Mouse (Mus musculus) liver, embryonic 12.5 days (tissue): ENCODE data around the gene Ttc30a2. TPM values are rescaled to one million over a fixed set of nuclear protein-coding genes. Genes with fewer than 3 reads are reported as not detected.
A peak's percentile ranks its signal among the peaks of the same experiment; 100 is the strongest.
"Not testable (repeated sequence)": the region's sequence is repeated elsewhere in the genome, so short reads cannot be mapped to it uniquely, and the experiment has no call there.

Experiments used
- ATAC-seq: fragments of 200-750 bp; cut with Nextera tagmentation; 2 replicates; pipeline ENCODE4 v1.8.0; 2017; ENCODE audit warnings: moderate number of reproducible peaks, mild to moderate bottlenecking, moderate library complexity
- H3K27ac ChIP-seq: fragments of 300-500 bp; sonication (generic); 2 replicates; pipeline ENCODE4 v1.5.1; 2016; ENCODE audit warnings: mild to moderate bottlenecking
- H3K27me3 ChIP-seq: fragments of 300-500 bp; sonication (generic); replicated peaks from 2 replicates; pipeline ENCODE4 v1.6.1; 2016; ENCODE audit warnings: mild to moderate bottlenecking, moderate library complexity
- H3K36me3 ChIP-seq: fragments of 300-500 bp; sonication (generic); 2 replicates; pipeline ENCODE4 v1.6.1; 2016; ENCODE audit warnings: mild to moderate bottlenecking, moderate library complexity
- H3K4me1 ChIP-seq: fragments of 300-500 bp; sonication (generic); 2 replicates; pipeline ENCODE4 v1.6.1; 2016
- H3K4me2 ChIP-seq: fragments of 300-500 bp; sonication (generic); 2 replicates; pipeline ENCODE4 v1.6.1; 2016; ENCODE audit warnings: mild to moderate bottlenecking, moderate library complexity
- H3K4me3 ChIP-seq: fragments of 300-500 bp; sonication (generic); 2 replicates; pipeline ENCODE4 v1.5.1; 2016; ENCODE audit warnings: mild to moderate bottlenecking, moderate library complexity
- H3K9ac ChIP-seq: fragments of 300-500 bp; sonication (generic); 2 replicates; pipeline ENCODE4 v1.6.1; 2016; ENCODE audit warnings: mild to moderate bottlenecking, moderate library complexity
- H3K9me3 ChIP-seq: fragments of 300-500 bp; sonication (generic); replicated peaks from 2 replicates; pipeline ENCODE4 v1.6.1; 2016; ENCODE audit warnings: mild to moderate bottlenecking, moderate library complexity
- WGBS: fragments of 180-500 bp; shearing (Covaris S2); methylation state at CpG from one replicate; pipeline ENCODE4 v1.1.7; 2016; ENCODE audit not compliant: insufficient replicate concordance; 5-methylcytosine and 5-hydroxymethylcytosine counted together
- polyA plus RNA-seq: library from polyadenylated mRNA; unstranded; fragments of >200 nt; fragmentation: Nextera tagmentation; extraction: Ambion mirVana; gene quantifications from 2 replicates; pipeline ENCODE4 v1.2.1, GENCODE M21; 2016

The Ttc30a2 gene
- polyA plus RNA-seq, 1 experiment from 2014 or later = not detected

GRCm38 (mm10) chr2:75991581-75992205 lies 13.7 kb upstream of the Ttc30a2 start:
- no peaks in the 10 kb centered on the region for H3K9me3 ChIP-seq
- H3K9ac ChIP-seq = no peak overlapping the region
- H3K27me3 ChIP-seq = 0 out of 2 replicates have a peak, but pooled peaks cover 3% of the 10 kb centered on the region
- no peak for ATAC-seq
- H3K4me1 ChIP-seq = no peaks in the 10 kb centered on the region; the same call in 1 of the 2 replicates
- no peak overlapping the region for H3K4me3 ChIP-seq
- 59% methylated on average over 6 of the region's 6 CpGs for WGBS
- no peaks in the 10 kb centered on the region for H3K36me3 ChIP-seq
- no peak overlapping the region for H3K27ac ChIP-seq
- H3K4me2 ChIP-seq = no peak overlapping the region

GRCm38 (mm10) chr2:75990885-75991539 lies 13.0 kb upstream of the Ttc30a2 start:
- no peaks in the 10 kb centered on the region; the same call in 1 of the 2 replicates for H3K4me1 ChIP-seq
- no peaks in the 10 kb centered on the region for H3K36me3 ChIP-seq
- H3K27me3 ChIP-seq = 0 out of 2 replicates have a peak, but pooled peaks cover 3% of the 10 kb centered on the region
- H3K4me3 ChIP-seq = no peak overlapping the region
- 0 out of 2 replicates have a peak, but pooled peaks have one; percentile 42 for ATAC-seq
- 26% methylated on average over 13 of the region's 13 CpGs for WGBS
- H3K27ac ChIP-seq = no peak overlapping the region
- no peaks in the 10 kb centered on the region for H3K9me3 ChIP-seq
- H3K4me2 ChIP-seq = peak overlapping the region; percentile 38
- H3K9ac ChIP-seq = no peak overlapping the region

GRCm38 (mm10) chr2:75989694-75990093 lies 11.7 kb upstream of the Ttc30a2 start:
- no peak overlapping the region for H3K9ac ChIP-seq
- no peak overlapping the region for H3K27ac ChIP-seq
- no peak for ATAC-seq

GRCm38 (mm10) chr2:75988779-75989363 lies 10.9 kb upstream of the Ttc30a2 start:
- WGBS = 43% methylated on average over 7 of the region's 7 CpGs
- ATAC-seq = no peak
- 0 out of 2 replicates have a peak, but pooled peaks cover under 1% of the 10 kb centered on the region for H3K27me3 ChIP-seq
- no peaks in the 10 kb centered on the region for H3K36me3 ChIP-seq
- H3K4me1 ChIP-seq = no peaks in the 10 kb centered on the region; the same call in 1 of the 2 replicates
- H3K4me2 ChIP-seq = no peak overlapping the region
- H3K9ac ChIP-seq = no peak overlapping the region
- H3K9me3 ChIP-seq = no peaks in the 10 kb centered on the region
- no peak overlapping the region for H3K4me3 ChIP-seq
- H3K27ac ChIP-seq = no peak overlapping the region

More at GRCm38 (mm10) chr2:75989694-75990093, 11.7 kb upstream of the Ttc30a2 start:
- H3K4me1 ChIP-seq = no peaks in the 10 kb centered on the region; the same call in 1 of the 2 replicates
- 69% methylated on average over 4 of the region's 4 CpGs for WGBS
- no peaks in the 10 kb centered on the region for H3K36me3 ChIP-seq
- H3K9me3 ChIP-seq = no peaks in the 10 kb centered on the region
- H3K4me3 ChIP-seq = no peak overlapping the region
- no peak overlapping the region for H3K4me2 ChIP-seq
- H3K27me3 ChIP-seq = 0 out of 2 replicates have a peak, but pooled peaks cover 3% of the 10 kb centered on the region

- Histone ChIP-seq H3K27ac (no peak overlapping the region), H3K4me3 (no peak overlapping the region), H3K9me3 (no peaks in the 10 kb centered on the region), H3K4me1 (no peaks in the 10 kb centered on the region; the same call in 1 of the 2 replicates), H3K9ac (no peak overlapping the region), H3K4me2 (no peak overlapping the region), H3K27me3 (no peaks in the 10 kb centered on the region), H3K36me3 (no peaks in the 10 kb centered on the region)
- 61% methylated on average over 4 of the region's 4 CpGs for WGBS
- ATAC-seq = no peak
Observed at GRCm38 (mm10) chr2:75988378-75988777, 10.4 kb upstream of the Ttc30a2 start.

- Histone ChIP-seq H3K36me3 (no peaks in the 10 kb centered on the region), H3K27ac (no peak overlapping the region), H3K4me1 (no peaks in the 10 kb centered on the region; the same call in 1 of the 2 replicates), H3K27me3 (no peaks in the 10 kb centered on the region), H3K4me2 (no peak overlapping the region), H3K9ac (no peak overlapping the region), H3K9me3 (no peaks in the 10 kb centered on the region), H3K4me3 (no peak overlapping the region)
- ATAC-seq = no peak
- 70% methylated on average over 9 of the region's 9 CpGs for WGBS
Observed at GRCm38 (mm10) chr2:75987739-75988138, 9.8 kb upstream of the Ttc30a2 start.

- WGBS = 2% methylated on average over 2 of the region's 2 CpGs
- H3K27me3 ChIP-seq = no peaks in the 10 kb centered on the region
- 0 out of 2 replicates have a peak, but pooled peaks cover 3% of the 10 kb centered on the region for H3K4me1 ChIP-seq
- no peak overlapping the region for H3K4me3 ChIP-seq
- no peaks in the 10 kb centered on the region for H3K36me3 ChIP-seq
- no peak for ATAC-seq
- H3K9me3 ChIP-seq = no peaks in the 10 kb centered on the region
- H3K27ac ChIP-seq = no peak overlapping the region
- no peak overlapping the region for H3K9ac ChIP-seq
- H3K4me2 ChIP-seq = no peak overlapping the region
Observed at GRCm38 (mm10) chr2:75985124-75985523, 7.2 kb upstream of the Ttc30a2 start.

- 0 out of 2 replicates have a peak, but pooled peaks cover 3% of the 10 kb centered on the region for H3K4me1 ChIP-seq
- ATAC-seq = no peak
- no peak overlapping the region for H3K4me2 ChIP-seq
- H3K36me3 ChIP-seq = no peaks in the 10 kb centered on the region
- WGBS = 68% methylated on average over 3 of the region's 3 CpGs
- no peaks in the 10 kb centered on the region for H3K27me3 ChIP-seq
- no peak overlapping the region for H3K9ac ChIP-seq
- H3K4me3 ChIP-seq = no peak overlapping the region
- no peak overlapping the region for H3K27ac ChIP-seq
- H3K9me3 ChIP-seq = no peaks in the 10 kb centered on the region
Observed at GRCm38 (mm10) chr2:75983847-75984246, 5.9 kb upstream of the Ttc30a2 start.

GRCm38 (mm10) chr2:75983091-75983490 lies 5.1 kb upstream of the Ttc30a2 start:
- H3K27me3 ChIP-seq = no peaks in the 10 kb centered on the region
- no peak overlapping the region for H3K4me2 ChIP-seq
- no peak for ATAC-seq
- H3K4me1 ChIP-seq = 0 out of 2 replicates have a peak, but pooled peaks cover 3% of the 10 kb centered on the region
- 83% methylated on average over 3 of the region's 3 CpGs for WGBS
- no peak overlapping the region for H3K4me3 ChIP-seq
- no peaks in the 10 kb centered on the region for H3K36me3 ChIP-seq
- H3K9ac ChIP-seq = no peak overlapping the region
- H3K9me3 ChIP-seq = no peaks in the 10 kb centered on the region
- H3K27ac ChIP-seq = no peak overlapping the region

GRCm38 (mm10) chr2:75982626-75983025 lies 4.7 kb upstream of the Ttc30a2 start:
- WGBS = 79% methylated on average over 4 of the region's 4 CpGs
- Histone ChIP-seq H3K4me2 (no peak overlapping the region), H3K4me3 (no peak overlapping the region), H3K27me3 (no peaks in the 10 kb centered on the region), H3K27ac (no peak overlapping the region), H3K9me3 (no peaks in the 10 kb centered on the region), H3K4me1 (0 out of 2 replicates have a peak, but pooled peaks cover 3% of the 10 kb centered on the region), H3K9ac (no peak overlapping the region), H3K36me3 (no peaks in the 10 kb centered on the region)
- ATAC-seq = no peak

GRCm38 (mm10) chr2:75981440-75982081 lies 3.6 kb upstream of the Ttc30a2 start, which contains the start of gene Ttc30a1:
Gene Ttc30a1, minus strand, starts transcription at chr2:75981967.
- peak within 1 kb of the TSS; percentile 76 for H3K4me2 ChIP-seq
- H3K4me3 ChIP-seq = peak within 1 kb of the TSS; percentile 64
- H3K27ac ChIP-seq, H3K4me1 ChIP-seq, H3K9me3 ChIP-seq, H3K36me3 ChIP-seq, H3K27me3 ChIP-seq: not testable (repeated sequence)
- ATAC-seq = peak; percentile 67
- WGBS = 4% methylated on average over 34 of the region's 34 CpGs
- peak within 1 kb of the TSS; percentile 59 for H3K9ac ChIP-seq
